Comparison of ENCODE assay signal across 24 mouse cellular contexts in genomic region chr3:107823177-107823576, GRCm38 (mm10). TPM values are rescaled to one million over a fixed set of nuclear protein-coding genes. Genes with fewer than 3 reads are reported as not detected.
DNase-seq lines count a peak whose midpoint lies in the region; ATAC-seq and TF ChIP-seq lines count a peak whose summit lies in the region.
"Had no signal": no experiment of that assay in that cellular context is flagged by ENCODE, and none has a peak within 500 bp of the region (broad histone marks: within the 10 kb centered on the region; RNA-seq: fewer than 3 reads in every experiment).

No protein-coding gene starts in this region.

- TF ChIP-seq EP300 in liver, embryonic 14.5 days (IDR thresholded peaks at IDR 0.05; ENCODE audit: low read depth): 0 out of 2 replicates have a peak, but pooled peaks have one; percentile 15

- no peak for ATAC-seq in liver, embryonic 14.5 days (ENCODE audit: insufficient read depth)
- 0 out of 2 replicates have a peak, but pooled peaks have one; percentile 44 for ATAC-seq in stomach, embryonic 16.5 days (ENCODE audit: insufficient read depth, low FRiP score)
- ATAC-seq: CD4-positive, CD25-positive, alpha-beta regulatory T cell, adult 4 months; intestine, embryonic 15.5 days; midbrain, embryonic 16.5 days had no signal

- H3K27me3 ChIP-seq in liver, embryonic 14.5 days (ENCODE audit: control insufficient read depth, insufficient read depth, low read length): no peaks in the 10 kb centered on the region
- no peaks in the 10 kb centered on the region for H3K27me3 ChIP-seq in stomach, embryonic 16.5 days (ENCODE audit: control insufficient read depth, insufficient read depth, low read length)
- H3K27me3 ChIP-seq: embryonic facial prominence, embryonic 15.5 days; hindbrain, embryonic 13.5 days; intestine, embryonic 15.5 days; liver, embryonic 13.5 days; neural tube, embryonic 13.5 days had no signal

- peaks cover 2% of the 10 kb centered on the region; the same call in 1 of the 2 replicates for H3K9me3 ChIP-seq in liver, embryonic 14.5 days (ENCODE audit: control insufficient read depth, low read length)
- H3K9me3 ChIP-seq in stomach, embryonic 16.5 days (replicated peaks; ENCODE audit: control insufficient read depth, low read length): no peaks in the 10 kb centered on the region
- H3K9me3 ChIP-seq: embryonic facial prominence, embryonic 15.5 days; hindbrain, embryonic 13.5 days; intestine, embryonic 15.5 days; limb, embryonic 10.5 days; liver, embryonic 13.5 days; neural tube, embryonic 13.5 days had no signal

- 79% methylated on average over 5 of the region's 5 CpGs for WGBS in liver, embryonic 14.5 days (ENCODE audit: insufficient replicate concordance)
- WGBS in stomach, embryonic 16.5 days: 87% methylated on average over 5 of the region's 5 CpGs

- H3K27ac ChIP-seq in liver, embryonic 14.5 days: no peak overlapping the region
- no peak overlapping the region for H3K27ac ChIP-seq in stomach, embryonic 16.5 days (ENCODE audit: low read length)
- H3K27ac ChIP-seq: embryonic facial prominence, embryonic 15.5 days; hindbrain, embryonic 13.5 days; intestine, embryonic 15.5 days; limb, embryonic 10.5 days; liver, embryonic 13.5 days; neural tube, embryonic 13.5 days had no signal

- no peaks in the 10 kb centered on the region for H3K36me3 ChIP-seq in liver, embryonic 14.5 days (replicated peaks; ENCODE audit: control insufficient read depth, insufficient read depth, low read depth)
- no peaks in the 10 kb centered on the region for H3K36me3 ChIP-seq in stomach, embryonic 16.5 days (ENCODE audit: control insufficient read depth, insufficient read depth, low read length)
- H3K36me3 ChIP-seq: embryonic facial prominence, embryonic 15.5 days; hindbrain, embryonic 13.5 days; intestine, embryonic 15.5 days; limb, embryonic 10.5 days; liver, embryonic 13.5 days; neural tube, embryonic 13.5 days had no signal

- H3K4me1 ChIP-seq in liver, embryonic 14.5 days (replicated peaks; ENCODE audit: control insufficient read depth in 2 of 2, insufficient read depth in 2 of 2, low read length in 1 of 2): peaks cover 5 to 15% of the 10 kb centered on the region in 2 experiments
- H3K4me1 ChIP-seq in stomach, embryonic 16.5 days (ENCODE audit: control insufficient read depth, insufficient read depth, low read length): peaks cover 10% of the 10 kb centered on the region; the same call in 1 of the 2 replicates
- H3K4me1 ChIP-seq: intestine, embryonic 15.5 days had no signal

- no peak overlapping the region for H3K4me3 ChIP-seq in liver, embryonic 14.5 days (ENCODE audit: insufficient read depth in 1 of 2, low read depth in 2 of 2, low read length in 2 of 2)
- H3K4me3 ChIP-seq in stomach, embryonic 16.5 days (replicated peaks; ENCODE audit: low read length): no peak overlapping the region
- H3K4me3 ChIP-seq: embryonic facial prominence, embryonic 15.5 days; hindbrain, embryonic 13.5 days; intestine, embryonic 15.5 days; limb, embryonic 10.5 days; liver, embryonic 13.5 days; neural tube, embryonic 13.5 days had no signal

- TF ChIP-seq CTCF in liver, embryonic 14.5 days (IDR thresholded peaks at IDR 0.05; ENCODE audit: low read depth): no peak

- intact Hi-C loops in left cerebral cortex, postnatal 10 days (cut with DNase I): no loop called here

- peak in 1 of 3 experiments; percentile 27 for DNase-seq in liver, embryonic 14.5 days (ENCODE audit: low read depth in 3 of 3, low spot score in 3 of 3)
- DNase-seq in liver (no peak), ES-CJ7 (ENCODE audit: low read depth, low spot score) (peak; percentile 71), ZHBTc4 (ENCODE audit: low read depth, low spot score) (peak; percentile 67)
- no peak for DNase-seq in lung, adult 18-20 months
- no peak for DNase-seq in left cerebral cortex, postnatal 10 days (ENCODE audit: extremely low spot score in 1 of 2, low spot score in 2 of 2)
- DNase-seq in layer of hippocampus, adult 8-10 months (ENCODE audit: low spot score in 2 of 2): no peak
- DNase-seq: adrenal gland, postnatal 14 days; liver, embryonic 13.5 days; lung, postnatal 10 days had no signal

- no peak overlapping the region for H3K4me2 ChIP-seq in liver, embryonic 14.5 days (ENCODE audit: low read depth)
- H3K4me2 ChIP-seq in stomach, embryonic 16.5 days (ENCODE audit: low read depth, low read length): no peak overlapping the region
- H3K4me2 ChIP-seq: embryonic facial prominence, embryonic 15.5 days; hindbrain, embryonic 13.5 days; intestine, embryonic 15.5 days; liver, embryonic 13.5 days; neural tube, embryonic 13.5 days had no signal

- H3K9ac ChIP-seq in liver, embryonic 14.5 days (replicated peaks): no peak overlapping the region
- no peak overlapping the region for H3K9ac ChIP-seq in stomach, embryonic 16.5 days (ENCODE audit: low read length)
- H3K9ac ChIP-seq: embryonic facial prominence, embryonic 15.5 days; hindbrain, embryonic 13.5 days; intestine, embryonic 15.5 days; liver, embryonic 13.5 days; neural tube, embryonic 13.5 days had no signal

RNA-seq across cellular contexts. Expression of gene Eps8l3, which starts 53.9 kb away (rescaled TPM):
- 0.02 and 0.03 TPM in 2 replicates for polyA plus RNA-seq in liver, embryonic 14.5 days (2012; rRNA removed)
- 0.20 TPM in 1 of 2 replicates, not detected in the other for polyA plus RNA-seq in liver, embryonic 14.5 days (2014; fragmentation: Nextera tagmentation; extraction: Ambion mirVana)
- polyA plus RNA-seq in stomach, embryonic 16.5 days (2015; fragmentation: Nextera tagmentation; extraction: Ambion mirVana): 33.0 and 35.9 TPM in 2 replicates
- total RNA-seq in left cerebral cortex, postnatal 10 days (2021): not detected
- not detected for total RNA-seq in layer of hippocampus, adult 8-10 months (2022)
- total RNA-seq: adrenal gland, postnatal 14 days; gastrocnemius, postnatal 25 days; heart, postnatal 10 days had no signal
- polyA plus RNA-seq: CD4-positive, CD25-positive, alpha-beta regulatory T cell, adult 4 months; embryonic facial prominence, embryonic 15.5 days; forebrain, embryonic 11.5 days; frontal cortex, adult 2 months; hindbrain, embryonic 13.5 days; kidney, embryonic 16.5 days; limb, embryonic 10.5 days; liver, embryonic 13.5 days; midbrain, embryonic 16.5 days; neural tube, embryonic 13.5 days; urinary bladder, adult 2 months had no signal

Comparison
In these comparisons a context has a peak if more than half of its experiments do, and no peak if none do; other contexts are left out.
1. DNase-seq: peak in ES-CJ7 (single experiment) and ZHBTc4 (single experiment); none in liver (single experiment), lung, adult 18-20 months (0 of 2), left cerebral cortex, postnatal 10 days (0 of 2) and layer of hippocampus, adult 8-10 months (0 of 2).